Mouse (Mus musculus): ENCODE measurements at regions not wholly inside any gene's neighbourhood (a gene's known extent, or its start where the extent isn't known, plus 50 kb on each side); places are given as distances from the start of the nearest gene placed in this dataset.

- WGBS: 31% methylated on average over 2 of the region's 2 CpGs
- Histone ChIP-seq H3K4me2 (replicated peaks; ENCODE audit: low read depth, low read length) (no peak overlapping the region), H3K4me1 (ENCODE audit: control insufficient read depth, insufficient read depth, low read length) (no peaks in the 10 kb centered on the region), H3K27ac (ENCODE audit: low read length) (no peak overlapping the region), H3K9me3 (ENCODE audit: control insufficient read depth, low read depth, low read length) (no peaks in the 10 kb centered on the region), H3K9ac (replicated peaks; ENCODE audit: low read depth, low read length) (no peak overlapping the region), H3K36me3 (ENCODE audit: control insufficient read depth, insufficient read depth, low read length) (no peaks in the 10 kb centered on the region), H3K27me3 (ENCODE audit: control insufficient read depth, insufficient read depth, low read length) (no peaks in the 10 kb centered on the region), H3K4me3 (ENCODE audit: low read depth, low read length) (no peak overlapping the region)
- no peak for ATAC-seq (ENCODE audit: insufficient number of reproducible peaks, insufficient read depth, low FRiP score, low read depth)
Measured at GRCm38 (mm10) chr7:40052255-40052654, 534.7 kb downstream of the Zfp619 start.

DNA sequence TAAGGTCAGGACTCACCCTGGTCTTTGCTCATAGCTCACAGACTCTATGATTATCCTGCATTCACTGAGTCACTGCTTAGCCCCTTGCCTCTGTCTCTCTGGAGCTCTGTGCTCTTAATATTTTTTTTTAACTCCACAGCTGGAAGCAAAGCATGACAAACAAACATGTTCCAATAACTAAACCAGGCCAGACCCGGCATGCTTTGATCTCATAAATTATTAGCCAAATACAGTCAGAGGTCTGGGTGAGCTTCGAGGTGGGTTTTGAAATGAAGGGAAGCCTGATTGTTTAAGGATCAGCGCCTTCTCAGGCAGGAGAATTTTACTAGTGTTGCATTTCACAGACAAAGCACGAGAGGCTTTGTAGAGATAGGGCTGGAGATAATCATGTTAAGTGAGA, 541.3 kb downstream of the Zfp619 start:
- no peak overlapping the region for H3K9ac ChIP-seq (replicated peaks; ENCODE audit: low read depth, low read length)
- WGBS: 53% methylated on average over 4 of the region's 4 CpGs
- H3K4me2 ChIP-seq (replicated peaks; ENCODE audit: low read depth, low read length): no peak overlapping the region
- ATAC-seq (ENCODE audit: insufficient number of reproducible peaks, insufficient read depth, low FRiP score, low read depth): no peak
- H3K9me3 ChIP-seq (ENCODE audit: control insufficient read depth, low read depth, low read length): no peaks in the 10 kb centered on the region
- H3K4me1 ChIP-seq (ENCODE audit: control insufficient read depth, insufficient read depth, low read length): no peaks in the 10 kb centered on the region
- H3K27me3 ChIP-seq (ENCODE audit: control insufficient read depth, insufficient read depth, low read length): no peaks in the 10 kb centered on the region
- H3K36me3 ChIP-seq (ENCODE audit: control insufficient read depth, insufficient read depth, low read length): no peaks in the 10 kb centered on the region
- no peak overlapping the region for H3K27ac ChIP-seq (ENCODE audit: low read length)
- no peak overlapping the region for H3K4me3 ChIP-seq (ENCODE audit: low read depth, low read length)

DNA sequence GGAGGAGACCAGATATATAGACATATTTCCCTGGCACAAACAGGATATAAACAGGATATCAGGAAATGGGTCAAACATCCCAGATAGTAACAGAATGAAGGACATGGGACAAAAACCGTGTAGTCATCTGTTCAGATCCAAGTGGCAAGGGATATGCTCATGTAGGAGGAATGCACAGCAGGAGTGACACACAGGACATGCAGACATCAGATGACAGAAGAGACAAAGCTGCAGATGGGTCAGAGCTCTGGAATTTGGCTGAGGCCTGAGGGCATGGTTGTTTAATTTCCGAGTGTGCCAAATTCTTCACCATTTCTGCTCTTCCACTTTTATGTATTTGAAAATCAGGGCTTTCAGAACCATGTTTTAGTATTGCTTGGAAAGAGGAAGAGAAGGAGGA, 547.1 kb downstream of the Zfp619 start:
- Histone ChIP-seq H3K4me1 (ENCODE audit: control insufficient read depth, insufficient read depth, low read length) (no peaks in the 10 kb centered on the region), H3K9ac (replicated peaks; ENCODE audit: low read depth, low read length) (no peak overlapping the region), H3K4me3 (ENCODE audit: low read depth, low read length) (no peak overlapping the region), H3K36me3 (ENCODE audit: control insufficient read depth, insufficient read depth, low read length) (no peaks in the 10 kb centered on the region), H3K9me3 (ENCODE audit: control insufficient read depth, low read depth, low read length) (no peaks in the 10 kb centered on the region), H3K27me3 (ENCODE audit: control insufficient read depth, insufficient read depth, low read length) (no peaks in the 10 kb centered on the region), H3K27ac (ENCODE audit: low read length) (no peak overlapping the region), H3K4me2 (replicated peaks; ENCODE audit: low read depth, low read length) (no peak overlapping the region)
- no peak for ATAC-seq (ENCODE audit: insufficient number of reproducible peaks, insufficient read depth, low FRiP score, low read depth)
- 38% methylated on average over 2 of the region's 2 CpGs for WGBS

- 62% methylated on average over 6 of the region's 6 CpGs for WGBS
- Histone ChIP-seq H3K4me3 (ENCODE audit: low read depth, low read length) (no peak overlapping the region), H3K36me3 (ENCODE audit: control insufficient read depth, insufficient read depth, low read length) (no peaks in the 10 kb centered on the region), H3K9me3 (ENCODE audit: control insufficient read depth, low read depth, low read length) (no peaks in the 10 kb centered on the region), H3K4me2 (replicated peaks; ENCODE audit: low read depth, low read length) (no peak overlapping the region), H3K27me3 (ENCODE audit: control insufficient read depth, insufficient read depth, low read length) (no peaks in the 10 kb centered on the region), H3K4me1 (ENCODE audit: control insufficient read depth, insufficient read depth, low read length) (no peaks in the 10 kb centered on the region), H3K27ac (ENCODE audit: low read length) (no peak overlapping the region), H3K9ac (replicated peaks; ENCODE audit: low read depth, low read length) (no peak overlapping the region)
- ATAC-seq (ENCODE audit: insufficient number of reproducible peaks, insufficient read depth, low FRiP score, low read depth): no peak
Measured at GRCm38 (mm10) chr7:40065526-40065925, 548.0 kb downstream of the Zfp619 start.

- no peaks in the 10 kb centered on the region for H3K36me3 ChIP-seq (ENCODE audit: control insufficient read depth, insufficient read depth, low read length)
- no peaks in the 10 kb centered on the region for H3K9me3 ChIP-seq (ENCODE audit: control insufficient read depth, low read depth, low read length)
- no peak overlapping the region for H3K9ac ChIP-seq (replicated peaks; ENCODE audit: low read depth, low read length)
- WGBS: 51% methylated on average over 1 of the region's 1 CpGs
- no peak overlapping the region for H3K4me3 ChIP-seq (ENCODE audit: low read depth, low read length)
- no peak overlapping the region for H3K27ac ChIP-seq (ENCODE audit: low read length)
- H3K4me2 ChIP-seq (replicated peaks; ENCODE audit: low read depth, low read length): no peak overlapping the region
- H3K4me1 ChIP-seq (ENCODE audit: control insufficient read depth, insufficient read depth, low read length): no peaks in the 10 kb centered on the region
- no peaks in the 10 kb centered on the region for H3K27me3 ChIP-seq (ENCODE audit: control insufficient read depth, insufficient read depth, low read length)
- ATAC-seq (ENCODE audit: insufficient number of reproducible peaks, insufficient read depth, low FRiP score, low read depth): no peak
Measured at GRCm38 (mm10) chr7:40067378-40067777, 549.8 kb downstream of the Zfp619 start.

GRCm38 (mm10) chr7:40071313-40071712, 553.7 kb downstream of the Zfp619 start:
- 78% methylated on average over 2 of the region's 2 CpGs for WGBS
- Histone ChIP-seq H3K4me2 (replicated peaks; ENCODE audit: low read depth, low read length) (no peak overlapping the region), H3K4me3 (ENCODE audit: low read depth, low read length) (no peak overlapping the region), H3K4me1 (ENCODE audit: control insufficient read depth, insufficient read depth, low read length) (no peaks in the 10 kb centered on the region), H3K9me3 (ENCODE audit: control insufficient read depth, low read depth, low read length) (no peaks in the 10 kb centered on the region), H3K27me3 (ENCODE audit: control insufficient read depth, insufficient read depth, low read length) (no peaks in the 10 kb centered on the region), H3K27ac (ENCODE audit: low read length) (no peak overlapping the region), H3K36me3 (ENCODE audit: control insufficient read depth, insufficient read depth, low read length) (no peaks in the 10 kb centered on the region), H3K9ac (replicated peaks; ENCODE audit: low read depth, low read length) (no peak overlapping the region)
- ATAC-seq (ENCODE audit: insufficient number of reproducible peaks, insufficient read depth, low FRiP score, low read depth): no peak

GRCm38 (mm10) chr7:40072478-40072877, 554.9 kb downstream of the Zfp619 start:
- 63% methylated on average over 1 of the region's 1 CpGs for WGBS
- no peak for ATAC-seq (ENCODE audit: insufficient number of reproducible peaks, insufficient read depth, low FRiP score, low read depth)
- no peaks in the 10 kb centered on the region for H3K27me3 ChIP-seq (ENCODE audit: control insufficient read depth, insufficient read depth, low read length)
- no peaks in the 10 kb centered on the region for H3K9me3 ChIP-seq (ENCODE audit: control insufficient read depth, low read depth, low read length)
- H3K36me3 ChIP-seq (ENCODE audit: control insufficient read depth, insufficient read depth, low read length): no peaks in the 10 kb centered on the region
- H3K4me1 ChIP-seq (ENCODE audit: control insufficient read depth, insufficient read depth, low read length): no peaks in the 10 kb centered on the region
- H3K27ac ChIP-seq (ENCODE audit: low read length): no peak overlapping the region
- H3K9ac ChIP-seq (replicated peaks; ENCODE audit: low read depth, low read length): no peak overlapping the region
- H3K4me3 ChIP-seq (ENCODE audit: low read depth, low read length): no peak overlapping the region
- no peak overlapping the region for H3K4me2 ChIP-seq (replicated peaks; ENCODE audit: low read depth, low read length)

DNA sequence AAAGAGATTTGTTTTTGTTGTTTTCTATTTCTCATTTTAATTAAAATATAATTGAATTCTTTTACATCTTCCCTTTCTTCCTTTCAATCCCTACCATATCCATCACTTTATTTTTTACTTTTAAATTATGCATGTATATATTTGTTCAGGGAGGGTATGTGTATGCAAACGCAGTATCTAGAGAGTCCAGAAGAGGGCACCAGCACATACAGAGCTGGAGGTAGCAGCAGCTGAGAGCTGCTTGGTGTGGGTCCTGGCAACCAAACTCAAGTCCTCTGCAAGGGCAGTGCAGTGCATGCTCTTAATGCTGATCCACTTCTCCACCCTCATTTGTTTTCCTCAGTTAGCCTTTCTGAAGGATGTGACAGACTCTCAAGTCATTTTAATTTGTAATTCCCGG, 568.7 kb downstream of the Zfp619 start:
- H3K9me3 ChIP-seq (ENCODE audit: control insufficient read depth, low read depth, low read length): no peaks in the 10 kb centered on the region
- H3K4me3 ChIP-seq (ENCODE audit: low read depth, low read length): no peak overlapping the region
- H3K27ac ChIP-seq (ENCODE audit: low read length): no peak overlapping the region
- no peaks in the 10 kb centered on the region for H3K36me3 ChIP-seq (ENCODE audit: control insufficient read depth, insufficient read depth, low read length)
- H3K4me1 ChIP-seq (ENCODE audit: control insufficient read depth, insufficient read depth, low read length): no peaks in the 10 kb centered on the region
- WGBS: 51% methylated on average over 2 of the region's 2 CpGs
- no peaks in the 10 kb centered on the region for H3K27me3 ChIP-seq (ENCODE audit: control insufficient read depth, insufficient read depth, low read length)
- no peak overlapping the region for H3K4me2 ChIP-seq (replicated peaks; ENCODE audit: low read depth, low read length)
- no peak for ATAC-seq (ENCODE audit: insufficient number of reproducible peaks, insufficient read depth, low FRiP score, low read depth)
- H3K9ac ChIP-seq (replicated peaks; ENCODE audit: low read depth, low read length): no peak overlapping the region

DNA sequence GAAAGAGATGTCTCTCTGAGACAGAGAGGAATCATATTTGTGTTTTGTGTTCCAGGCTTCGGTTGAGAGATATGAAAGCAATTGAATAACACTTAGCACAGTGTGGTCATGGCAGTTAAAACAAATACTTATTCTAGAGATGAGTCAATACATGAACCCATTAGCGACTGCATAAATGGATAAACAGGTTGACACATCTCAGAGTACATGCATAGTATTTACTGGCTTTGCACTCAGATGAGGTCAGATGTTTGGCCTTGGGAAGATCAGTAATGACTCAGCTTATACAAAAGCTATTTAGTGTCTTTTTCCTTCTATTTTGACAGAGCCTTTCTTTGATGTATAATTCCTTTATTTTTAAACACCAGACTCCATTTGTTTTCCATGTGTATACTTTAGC, 579.5 kb downstream of the Zfp619 start:
- H3K27ac ChIP-seq (ENCODE audit: low read length): no peak overlapping the region
- H3K36me3 ChIP-seq (ENCODE audit: control insufficient read depth, insufficient read depth, low read length): no peaks in the 10 kb centered on the region
- no peak overlapping the region for H3K4me2 ChIP-seq (replicated peaks; ENCODE audit: low read depth, low read length)
- no peaks in the 10 kb centered on the region for H3K27me3 ChIP-seq (ENCODE audit: control insufficient read depth, insufficient read depth, low read length)
- WGBS: 59% methylated on average over 2 of the region's 2 CpGs
- ATAC-seq (ENCODE audit: insufficient number of reproducible peaks, insufficient read depth, low FRiP score, low read depth): no peak
- H3K9me3 ChIP-seq (ENCODE audit: control insufficient read depth, low read depth, low read length): no peaks in the 10 kb centered on the region
- no peak overlapping the region for H3K4me3 ChIP-seq (ENCODE audit: low read depth, low read length)
- no peaks in the 10 kb centered on the region for H3K4me1 ChIP-seq (ENCODE audit: control insufficient read depth, insufficient read depth, low read length)
- H3K9ac ChIP-seq (replicated peaks; ENCODE audit: low read depth, low read length): no peak overlapping the region
